Mouse (Mus musculus) liver, adult 2 months (tissue): Measurements from ENCODE around the gene Ap2a1.

Experiments used
- CTCF ChIP-seq: fragments of 200-500 bp; IDR thresholded peaks from 2 replicates; pipeline ENCODE4 v1.5.1; 2011; ENCODE audit warnings: low read depth, low read length, control low read depth
- POLR2A ChIP-seq: fragments of 200-500 bp; IDR thresholded peaks from 2 replicates; pipeline ENCODE4 v1.6.1; 2011; ENCODE audit warnings: low read length, control low read depth; ENCODE audit not compliant: insufficient read depth; ENCODE audit errors: extremely low read depth

- TF ChIP-seq CTCF (no peak), POLR2A (no peak)
These were observed 45.3 kb upstream of the Ap2a1 start, which contains the start of gene Cpt1c for GRCm38 (mm10) chr7:44974383-44975116.
